Mouse (Mus musculus): ENCODE data around the gene Erich2.
"Not testable (repeated sequence)": the region's sequence is repeated elsewhere in the genome, so short reads cannot be mapped to it uniquely, and the experiment has no call there.

Gene Erich2

DNA sequence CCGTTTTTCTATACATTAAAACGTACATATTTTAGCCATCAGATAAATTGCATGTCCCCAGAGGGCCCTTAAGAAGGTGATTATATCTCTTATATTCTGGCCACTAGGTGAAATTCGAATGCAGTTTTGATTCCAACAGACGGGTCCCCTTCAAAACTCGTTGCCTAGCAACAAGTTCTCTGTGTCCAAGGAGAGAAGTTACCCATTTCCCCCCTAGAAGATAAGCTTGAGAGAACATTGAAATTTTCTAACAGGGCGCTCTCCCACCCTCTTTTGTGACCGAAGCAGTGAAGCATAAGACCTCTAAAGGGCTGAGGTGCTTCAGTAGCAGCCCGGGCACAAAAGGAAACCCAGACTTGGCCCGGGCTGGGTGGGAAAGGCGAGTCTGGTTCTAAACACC is at the start of gene Erich2:
Gene Erich2 (plus strand): TSS at position 324 of the 400 bp plus-strand sequence.
- in situ Hi-C loops (cut with MboI, MseI): no loop called here

DNA sequence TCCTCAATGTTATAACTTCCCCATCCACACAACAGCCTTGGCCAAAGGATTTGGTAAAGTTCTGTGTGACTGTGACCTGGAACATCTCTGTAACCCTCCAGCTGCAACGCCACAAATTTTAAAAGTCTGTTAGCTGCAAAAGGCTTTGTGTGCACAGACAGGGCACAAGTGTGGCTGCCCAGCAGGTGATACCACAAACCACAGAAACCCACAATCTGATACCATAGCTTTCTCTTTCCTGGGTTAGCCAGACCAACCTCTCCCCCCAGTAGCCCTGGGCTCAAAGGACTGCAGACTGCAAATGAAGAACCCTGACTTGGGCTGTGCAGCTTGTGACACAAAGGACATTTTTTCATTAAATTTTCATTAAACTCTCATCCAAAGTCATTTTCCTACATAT is 45.0 kb upstream of the Erich2 start:
- in situ Hi-C loops (cut with MboI, MseI): no loop called here

DNA sequence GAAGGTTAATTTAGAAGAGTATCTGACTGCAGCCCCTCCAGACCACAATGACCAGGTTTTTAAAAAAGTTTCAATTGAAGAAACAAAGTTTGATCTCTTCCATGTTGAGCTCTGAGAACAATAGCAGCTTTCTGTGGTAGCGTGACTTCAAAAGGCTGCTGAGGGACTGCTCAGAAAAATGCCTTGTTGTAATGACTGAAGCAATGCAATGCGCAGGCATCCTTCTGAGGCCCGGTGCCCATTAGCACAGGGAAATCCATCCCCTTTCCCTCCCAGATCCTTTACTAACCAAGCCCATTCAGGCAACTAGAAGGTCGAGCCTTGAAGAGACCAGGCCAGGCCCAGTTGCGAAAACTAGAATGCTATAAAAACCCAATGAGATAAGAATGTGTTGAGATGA is 37.5 kb upstream of the Erich2 start:
- in situ Hi-C loops (cut with MboI, MseI): no loop called here

DNA sequence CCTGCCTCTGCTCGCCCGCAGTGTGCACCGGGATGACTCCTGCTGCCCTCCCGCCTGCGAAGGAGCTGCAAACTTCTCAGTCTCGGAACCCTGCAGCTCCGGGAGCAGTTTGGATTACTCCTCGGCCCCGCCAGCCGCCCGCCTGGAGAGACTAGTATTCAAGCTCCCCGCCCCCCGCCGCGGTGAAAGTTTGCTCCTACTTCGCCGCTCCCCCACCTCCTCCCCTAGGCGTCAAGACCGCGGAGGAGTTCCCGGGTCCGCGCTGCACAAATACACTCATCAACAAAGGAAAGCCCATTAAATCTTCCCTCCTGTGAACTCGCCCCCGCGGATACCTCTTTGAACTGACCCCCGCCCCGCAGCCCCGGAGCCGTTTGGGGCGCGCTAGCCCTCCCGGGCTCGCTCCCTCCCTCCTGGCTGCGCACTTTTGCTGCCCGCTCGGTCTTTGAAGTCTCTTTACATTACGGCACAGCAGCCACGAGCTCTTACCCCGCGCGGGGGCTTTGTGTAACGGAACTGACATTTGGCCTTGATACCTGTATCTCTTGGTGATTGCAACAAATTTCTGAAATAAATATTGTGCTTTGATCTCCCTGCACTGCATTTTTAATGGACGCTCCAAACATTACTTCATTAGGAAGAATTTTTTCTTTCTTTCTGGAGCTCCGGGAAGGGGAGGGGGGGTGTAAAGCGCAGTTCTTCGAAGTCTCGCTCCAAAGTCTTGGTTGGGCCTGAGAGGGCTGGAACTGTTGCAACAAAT is 36.6 kb upstream of the Erich2 start:
- in situ Hi-C loops (cut with MboI, MseI): no loop called here

DNA sequence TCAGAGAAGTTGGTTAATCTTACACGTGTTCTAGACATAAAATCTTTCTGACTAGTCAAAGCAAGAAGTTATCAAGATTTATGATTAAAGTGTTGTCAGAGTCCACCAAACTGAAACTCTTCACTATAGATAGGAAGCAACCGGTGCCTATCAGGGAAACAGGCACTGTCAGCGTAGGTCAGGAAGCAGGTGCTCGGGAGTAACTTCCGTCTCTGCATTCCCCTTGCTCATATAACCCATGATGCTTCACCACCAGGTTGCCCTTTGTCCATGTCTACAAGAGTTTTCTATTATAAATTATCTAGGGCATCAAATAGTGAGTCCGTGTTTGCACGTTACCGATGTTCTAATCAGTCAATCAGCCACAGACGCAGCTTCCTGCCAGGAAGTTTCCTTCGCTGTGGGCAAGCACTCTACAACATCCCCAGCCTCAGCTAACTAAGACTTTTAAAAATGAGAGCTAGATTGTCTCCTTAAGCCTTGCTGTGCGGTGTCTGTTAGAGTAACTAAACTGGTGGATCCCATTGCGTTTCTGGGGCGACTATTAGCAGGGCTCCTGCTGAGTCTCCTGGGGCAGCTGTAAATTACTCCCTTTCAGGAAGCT is 10.8 kb upstream of the Erich2 start:
- in situ Hi-C loops (cut with MboI, MseI): no loop called here

DNA sequence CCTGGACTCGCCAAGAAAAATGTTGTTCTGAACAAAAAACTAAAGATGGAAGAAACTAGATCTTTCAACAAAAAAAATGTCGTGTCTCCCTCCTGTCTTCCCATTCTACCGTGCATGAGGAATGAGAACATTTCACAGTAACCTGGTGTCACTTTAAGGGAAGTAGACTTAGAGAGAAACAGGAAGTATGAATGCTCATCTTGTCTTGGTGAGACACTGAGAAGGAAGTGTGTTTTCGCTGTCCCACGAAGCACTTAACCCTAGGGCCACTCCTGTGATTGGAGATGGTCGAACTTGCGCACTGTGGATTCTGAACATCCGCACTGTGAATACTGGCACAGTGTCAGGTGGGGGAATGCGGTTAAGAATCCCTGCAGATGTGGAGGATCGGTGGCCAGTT is 5.2 kb upstream of the Erich2 start:
- in situ Hi-C loops (cut with MboI, MseI): no loop called here

DNA sequence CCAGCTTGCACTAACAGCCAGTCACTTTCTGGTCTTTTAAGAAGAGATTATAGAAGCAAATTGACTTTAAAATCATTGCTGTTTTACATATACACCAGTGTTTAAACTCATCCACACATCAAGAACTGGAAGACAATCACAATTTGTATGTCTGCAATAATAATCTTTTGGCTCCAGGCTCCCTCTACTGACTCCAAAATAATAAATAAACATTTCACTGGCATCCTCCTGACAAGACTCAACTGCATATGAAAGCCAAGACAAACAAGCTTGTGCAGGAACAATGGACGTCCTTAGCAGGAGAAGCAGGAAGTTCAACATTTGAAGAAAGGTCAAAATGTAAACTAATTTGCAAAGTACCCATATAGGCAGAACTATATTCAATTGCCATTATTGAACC is 3.4 kb upstream of the Erich2 start:
- in situ Hi-C loops (cut with MboI, MseI): no loop called here

DNA sequence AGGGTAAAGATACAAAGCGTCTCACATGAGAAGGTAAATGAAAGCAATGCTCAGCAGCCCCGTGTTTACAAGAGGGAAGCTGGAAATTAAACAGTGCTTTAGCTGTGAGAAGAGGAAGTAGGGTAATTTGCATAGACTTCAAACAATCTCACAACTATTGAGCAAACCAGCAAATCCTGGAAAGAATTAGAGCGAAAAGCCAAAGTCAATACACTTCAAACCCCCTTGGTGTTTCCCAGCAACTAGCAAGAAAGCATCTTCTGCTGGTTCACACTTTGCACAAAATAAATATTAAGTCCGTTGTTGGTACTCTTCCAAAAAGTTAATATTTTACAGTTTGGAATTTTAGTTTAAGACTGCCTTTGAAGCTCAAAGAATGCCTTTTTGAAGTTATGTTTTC is 2.7 kb upstream of the Erich2 start:
- in situ Hi-C loops (cut with MboI, MseI): no loop called here

DNA sequence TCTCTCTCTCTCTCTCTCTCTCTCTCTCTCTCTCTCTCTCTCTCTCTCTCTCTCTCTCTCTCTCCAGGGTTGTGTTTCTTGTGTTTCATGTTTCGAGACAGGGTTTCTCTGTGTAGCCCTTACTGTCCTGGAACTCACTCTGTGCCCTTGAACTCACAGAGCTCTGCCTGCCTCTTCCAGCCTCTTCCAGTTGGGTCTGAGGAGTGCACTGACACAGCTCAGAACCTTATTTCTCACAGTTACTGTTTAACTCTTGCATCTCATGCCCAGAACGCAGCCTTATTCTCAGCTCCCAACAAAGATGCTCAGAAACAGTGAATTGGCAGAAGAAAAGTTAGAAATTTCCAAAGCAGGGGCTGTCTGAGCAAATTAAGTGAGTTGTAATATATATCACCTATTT is 2.2 kb upstream of the Erich2 start:
- in situ Hi-C loops (cut with MboI, MseI): no loop called here

DNA sequence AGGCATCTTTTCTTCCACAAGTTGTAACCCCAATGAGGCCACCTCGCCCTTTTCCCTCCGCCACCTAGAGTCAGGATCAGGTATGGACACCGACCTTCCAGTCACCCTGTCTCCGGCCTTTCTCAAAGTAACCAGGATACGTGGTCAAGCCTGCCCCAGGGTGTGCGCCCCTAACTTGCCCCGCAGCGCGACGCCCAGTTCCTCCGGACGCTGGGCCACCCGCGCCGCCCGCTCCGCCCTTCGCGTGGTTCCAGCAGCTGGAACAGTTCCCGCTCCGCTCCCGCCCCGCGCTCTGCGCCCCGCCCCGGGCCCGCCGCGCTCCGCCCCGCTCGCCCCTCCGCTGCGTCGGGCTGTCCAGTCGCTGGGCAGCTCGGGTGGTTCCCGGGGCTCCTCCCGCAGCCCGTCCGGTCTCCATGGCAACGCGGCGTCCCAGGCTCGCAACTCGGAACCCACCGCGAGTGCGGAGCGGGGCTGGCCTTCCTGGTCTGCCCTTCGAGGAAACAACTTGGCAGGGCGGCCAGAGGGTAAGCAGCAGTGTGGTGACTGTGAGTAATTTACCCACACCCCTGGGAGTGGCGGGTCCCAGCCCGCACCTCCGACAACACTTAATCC is 508 bp downstream of the Erich2 start:
- in situ Hi-C loops (cut with MboI, MseI): no loop called here

DNA sequence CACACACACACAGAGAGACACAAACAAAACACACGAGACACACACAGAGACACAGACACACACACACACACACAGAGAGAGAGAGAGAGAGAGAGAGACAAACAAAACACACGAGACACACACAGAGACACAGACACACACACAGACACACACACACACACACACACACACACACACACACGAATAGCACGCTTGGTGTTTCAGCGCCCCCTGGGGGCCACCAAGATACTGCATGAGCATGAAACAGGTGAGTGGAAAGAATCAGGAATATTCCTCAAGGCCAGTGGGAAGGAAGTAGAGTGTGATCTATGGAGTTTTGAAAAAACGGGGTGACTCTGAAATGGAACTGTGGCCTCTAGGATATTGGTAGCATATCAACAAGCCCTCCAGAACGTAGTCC is 29.7 kb downstream of the Erich2 start:
- in situ Hi-C loops (cut with MboI, MseI): not testable (repeated sequence)

DNA sequence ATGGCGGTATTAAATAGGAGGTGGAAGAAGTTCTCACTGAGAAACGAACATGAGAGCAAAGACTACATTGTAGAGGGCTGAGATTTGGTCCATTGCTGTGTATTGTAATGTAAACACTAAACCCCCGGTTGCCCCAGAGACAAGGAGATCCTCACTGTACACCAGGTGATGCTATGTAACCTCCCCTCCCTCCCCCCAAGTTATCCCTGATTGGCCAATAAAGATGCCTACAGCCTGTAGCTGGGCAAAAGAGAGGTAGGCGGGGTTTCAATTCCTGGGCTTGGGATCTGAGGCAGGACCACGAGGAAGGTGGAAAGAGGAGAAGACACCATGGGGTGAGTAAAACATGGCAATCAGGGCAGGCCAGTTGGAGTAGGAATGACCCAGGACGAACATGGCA is 42.1 kb downstream of the Erich2 start:
- in situ Hi-C loops (cut with MboI, MseI): no loop called here

DNA sequence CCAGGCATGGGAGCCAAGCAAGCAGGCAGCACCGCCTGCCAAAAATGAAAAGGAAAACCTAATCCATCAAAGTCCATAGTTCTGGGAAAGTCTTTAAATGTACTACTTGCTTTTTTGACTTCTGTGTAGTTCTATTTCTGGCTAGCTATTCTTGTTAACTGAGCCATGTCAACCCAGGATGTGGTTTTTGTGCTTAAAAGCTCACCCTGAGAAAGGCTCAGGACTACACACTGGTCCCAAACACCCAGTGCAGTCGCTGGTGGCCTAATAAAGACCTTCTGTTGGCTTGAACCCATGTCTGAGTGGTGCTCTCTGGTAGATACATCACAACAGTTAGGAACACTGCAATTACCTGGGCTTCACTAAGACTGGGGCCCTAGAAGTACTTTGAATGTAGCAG is 42.8 kb downstream of the Erich2 start:
- in situ Hi-C loops (cut with MboI, MseI): no loop called here

DNA sequence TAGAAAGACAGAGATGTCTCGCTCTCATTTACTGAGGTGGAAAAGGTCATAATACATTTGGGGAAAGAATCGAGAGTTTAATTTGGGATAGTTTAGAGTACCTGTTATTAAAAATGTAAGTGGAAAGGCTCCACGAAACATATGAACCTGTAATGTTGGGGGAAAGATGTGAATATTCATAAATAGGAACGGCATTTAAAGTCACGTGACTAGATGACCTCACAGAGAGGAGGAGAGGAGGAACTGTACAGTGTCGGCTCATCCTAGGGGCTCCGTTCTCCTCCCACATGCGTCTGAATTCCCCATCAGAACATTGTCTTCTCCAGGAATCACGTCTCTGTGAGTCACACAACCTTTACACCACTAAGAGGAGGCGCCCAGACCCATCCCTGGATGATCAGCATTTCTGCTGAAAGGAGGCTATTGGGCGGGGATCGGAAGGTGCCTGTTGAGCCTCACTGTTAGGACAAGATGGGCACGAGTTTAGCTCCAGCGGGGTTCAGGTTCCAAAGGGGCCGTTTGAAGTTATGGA is 43.5 kb downstream of the Erich2 start:
- in situ Hi-C loops (cut with MboI, MseI): no loop called here

DNA sequence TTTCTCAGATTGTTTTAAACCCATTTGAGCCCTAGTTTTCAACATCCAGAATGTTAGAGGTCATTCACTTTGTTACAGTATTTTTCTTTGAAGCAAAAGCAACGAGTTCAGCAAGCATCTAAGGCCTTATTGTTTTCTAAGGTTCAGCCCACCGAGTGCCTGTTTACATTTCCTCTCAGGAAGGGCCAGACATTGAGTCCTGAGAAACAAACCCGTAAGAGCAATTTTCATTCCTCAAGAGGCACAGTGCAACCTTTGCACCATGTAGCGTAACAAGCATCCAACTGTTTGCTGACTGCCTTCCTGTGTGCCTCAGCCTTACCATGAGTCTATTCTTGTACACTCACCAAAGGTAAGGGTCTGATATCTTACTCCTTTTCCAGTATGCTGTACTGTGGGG is 44.2 kb downstream of the Erich2 start, which contains the start of gene Gad1:
Gene Gad1 (plus strand): TSS at position 301 of the 400 bp plus-strand sequence.
- in situ Hi-C loops (cut with MboI, MseI): no loop called here

DNA sequence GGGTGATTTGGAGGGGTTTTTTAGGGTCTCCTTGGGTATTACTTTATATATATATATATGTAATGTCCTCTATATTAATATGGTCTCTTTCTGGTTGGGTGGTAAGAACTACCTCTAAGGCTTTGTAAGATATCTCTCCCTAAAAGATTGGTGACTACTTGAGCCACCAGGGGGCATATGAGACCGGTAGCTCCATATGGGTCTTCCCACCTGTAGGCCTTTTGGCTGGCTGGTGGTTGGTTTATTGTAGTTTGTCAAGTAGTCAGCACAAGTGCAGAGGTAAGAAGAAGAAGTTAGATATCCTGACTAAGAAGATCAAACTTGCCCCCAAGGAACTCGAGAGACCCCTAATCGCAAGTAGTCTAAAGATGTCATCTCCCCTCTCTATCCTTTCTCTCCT is 45.2 kb downstream of the Erich2 start:
- in situ Hi-C loops (cut with MboI, MseI): no loop called here

DNA sequence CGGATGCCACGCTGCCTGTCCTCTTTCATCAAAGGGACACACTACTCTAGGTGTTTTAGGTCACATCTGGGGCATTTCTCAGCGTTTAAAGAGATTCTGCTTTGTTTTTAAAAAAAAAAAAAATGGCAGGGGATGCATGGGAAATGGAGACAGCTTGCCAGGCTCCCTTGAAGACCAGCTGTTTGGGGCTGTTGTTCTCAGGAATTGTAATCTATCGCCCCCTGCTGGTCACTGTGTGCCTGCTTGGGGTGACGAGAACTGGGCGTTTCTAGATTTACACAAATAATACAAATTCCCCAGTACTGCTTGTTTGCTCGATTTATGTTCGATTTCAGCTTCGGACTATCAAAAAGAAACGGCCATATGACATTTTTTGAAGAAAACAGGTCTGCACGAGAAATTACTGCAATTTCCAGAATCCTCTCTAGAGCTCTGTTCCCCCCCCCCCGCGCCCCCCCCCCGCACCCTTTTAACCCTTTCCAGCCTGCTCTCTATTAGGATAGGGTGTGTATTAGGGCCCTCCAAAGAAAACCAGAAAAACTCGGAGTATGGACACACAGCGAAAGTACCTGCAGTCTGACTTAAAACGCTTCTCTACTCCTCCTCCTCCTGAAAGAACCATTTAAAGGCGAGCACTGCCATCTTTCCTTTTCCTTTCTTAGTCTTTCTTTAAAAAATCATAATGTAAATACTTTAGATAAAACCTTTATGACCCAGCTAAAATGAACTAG is 49.7 kb downstream of the Erich2 start:
- in situ Hi-C loops (cut with MboI, MseI): no loop called here

DNA sequence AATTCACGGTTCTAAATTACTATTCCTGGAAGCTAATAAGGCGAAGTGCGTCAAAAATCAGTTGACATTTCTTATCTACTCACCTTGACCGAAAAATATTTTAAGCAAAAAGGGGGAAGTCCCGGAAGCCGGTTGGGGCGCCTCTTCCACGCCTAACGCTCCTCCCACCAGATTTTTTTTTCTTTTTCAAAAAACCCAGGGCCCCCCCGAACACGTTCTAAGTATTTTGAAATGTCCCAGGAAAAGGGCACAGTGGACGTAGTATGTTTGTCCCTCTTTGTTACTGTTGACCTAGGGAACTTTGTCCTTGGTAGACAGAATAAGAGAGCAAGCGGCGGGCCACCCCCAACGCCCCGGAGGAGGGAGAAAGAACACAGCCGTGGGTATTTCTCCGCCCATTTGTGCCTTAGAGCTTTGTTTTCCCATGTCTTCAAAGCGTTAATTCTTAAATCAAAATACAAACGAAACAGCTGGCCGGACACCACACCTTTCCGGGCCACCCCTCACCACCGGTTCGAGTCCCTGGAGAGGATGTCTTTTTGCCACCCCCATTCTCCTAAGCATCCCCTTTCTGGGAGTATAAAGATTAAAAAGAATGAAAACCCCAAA is 50.3 kb downstream of the Erich2 start:
- in situ Hi-C loops (cut with MboI, MseI): no loop called here

DNA sequence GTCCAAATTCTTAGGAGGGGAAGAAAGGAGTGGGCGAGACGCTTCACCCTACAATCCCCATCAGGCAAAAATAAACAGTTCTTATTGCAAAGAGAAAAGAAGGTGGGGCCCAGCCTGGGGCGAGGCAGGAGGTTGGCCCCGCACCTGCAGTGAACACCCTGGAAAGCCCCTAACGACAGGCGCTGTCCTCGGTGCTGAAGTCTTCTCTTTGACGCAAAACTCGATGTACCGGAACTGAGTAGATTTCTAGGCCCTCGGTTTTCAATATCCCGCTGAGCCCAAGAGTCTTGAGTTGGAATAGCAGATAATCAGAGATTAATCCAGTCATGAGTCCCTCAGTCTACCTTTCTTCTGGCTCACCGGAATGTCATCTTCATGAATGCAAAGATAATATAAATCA is 50.9 kb downstream of the Erich2 start:
- in situ Hi-C loops (cut with MboI, MseI): no loop called here

DNA sequence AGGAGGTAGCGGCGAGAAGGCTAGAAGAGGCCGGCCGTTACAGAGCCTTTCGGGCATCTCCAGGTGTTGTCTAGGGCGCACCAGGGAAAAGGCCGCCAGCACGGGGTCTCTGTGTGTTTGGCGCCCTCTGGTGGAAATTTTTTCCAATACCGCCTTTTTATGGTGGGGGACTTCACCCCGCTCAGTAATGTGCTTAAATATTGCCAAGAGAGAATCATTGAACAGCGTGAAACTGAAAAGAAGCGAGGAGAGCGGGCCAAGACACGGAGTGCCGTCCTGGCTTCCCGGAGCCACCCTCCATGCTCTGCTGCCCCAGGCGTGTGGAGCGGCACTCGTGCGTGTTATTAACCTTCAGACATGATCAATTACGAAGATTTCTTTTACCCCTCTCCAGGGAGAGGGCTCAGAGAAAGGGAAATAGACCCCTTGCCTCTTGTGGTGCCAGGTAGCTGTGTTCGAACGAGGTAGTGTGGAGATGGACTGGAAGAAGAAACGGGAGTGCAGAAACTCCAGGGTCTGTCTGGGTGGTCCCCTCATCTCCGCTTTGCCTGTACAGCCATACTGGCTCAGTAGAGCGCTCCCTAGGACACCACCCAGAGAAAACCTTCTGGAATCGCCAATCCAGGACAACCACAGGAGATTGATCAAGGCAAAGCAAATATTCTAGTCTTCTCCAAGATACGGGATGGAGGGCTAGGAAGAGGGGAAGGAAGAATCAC is 52.6 kb downstream of the Erich2 start:
- in situ Hi-C loops (cut with MboI, MseI): loop anchor here (5.0 kb wide), 3 partner anchors 339 to 434 kb away; no protein-coding TSS in a partner anchor

DNA sequence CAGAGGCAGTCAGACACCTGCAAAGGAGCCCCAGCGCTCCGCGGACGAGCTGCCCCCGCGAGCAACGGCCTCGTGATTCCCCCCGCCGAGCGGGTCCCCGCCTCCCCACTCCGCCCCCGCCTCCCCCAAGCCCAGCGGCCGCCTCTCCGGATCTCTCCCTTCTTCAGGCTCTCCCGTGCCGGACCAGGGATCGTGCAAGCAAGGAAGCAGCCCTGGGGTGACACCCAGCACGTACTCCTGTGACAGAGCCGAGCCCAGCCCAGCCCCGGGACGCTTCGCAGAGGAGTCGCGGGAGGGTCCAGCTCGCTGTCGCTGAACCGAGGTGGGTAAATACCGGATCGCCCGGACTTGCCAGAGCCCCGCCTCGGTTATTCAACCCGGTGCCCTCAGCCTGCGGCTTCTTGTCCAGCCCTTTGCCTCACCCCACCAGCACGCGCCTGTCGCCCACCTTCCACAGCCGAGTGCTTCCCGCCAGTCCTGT is 53.4 kb downstream of the Erich2 start:
- in situ Hi-C loops (cut with MboI, MseI): loop anchor here (5.0 kb wide), 3 partner anchors 340 to 435 kb away; no protein-coding TSS in a partner anchor
